Mouse (Mus musculus) adrenal gland, adult 18-20 months (tissue): ENCODE measurements around the gene Itgb2. TPM values are rescaled to one million over a fixed set of nuclear protein-coding genes. Genes with fewer than 3 reads are reported as not detected.

Experiments
- DNase-seq, 2 experiments: peaks; one replicate each; pipeline ENCODE4 v3.0.0; 2021 to 2022; ENCODE audit warnings: low spot score in 2 of 2
- total RNA-seq, 2 experiments: library from RNA; stranded (reverse); gene quantifications; 1 replicate in 1 of 2; 2 replicates in 1 of 2; pipeline ENCODE4 v1.2.3; 2021

Gene Itgb2
- total RNA-seq, 2 experiments from 2014 or later = 7.8 to 16.2 TPM

GRCm38 (mm10) chr10:77613409-77613808, 83.4 kb downstream of the Itgb2 start:
- DNase-seq = no peak

Other genes starting within 250 kb of the Itgb2 start
- gene Adarb1, start 112.0 kb upstream of the Itgb2 start, total RNA-seq = 100 to 1,000 TPM in 1 of 2 experiments, 10 to 100 TPM in 1; 31.3 to 113 TPM
- gene Fam207a, start 14.5 kb upstream of the Itgb2 start, total RNA-seq = 10 to 100 TPM; 19.5 to 21.9 TPM
- gene Pttg1ip, start 51.5 kb downstream of the Itgb2 start, total RNA-seq = 100 to 1,000 TPM; 175 to 203 TPM
- gene Sumo3, start 75.8 kb downstream of the Itgb2 start, total RNA-seq = 10 to 100 TPM; 91.8 to 98.8 TPM
- 10 to 100 TPM; 13.1 to 17.1 TPM for gene Gm49325, start 75.9 kb downstream of the Itgb2 start, total RNA-seq
- 10 to 100 TPM; 67.2 to 74.1 TPM for gene Ube2g2, start 92.0 kb downstream of the Itgb2 start, total RNA-seq
- under 1 TPM; 0.27 to 0.51 TPM for gene Tspear, start 156.3 kb downstream of the Itgb2 start, total RNA-seq
- not detected for gene Gm19402, start 160.5 kb downstream of the Itgb2 start, total RNA-seq
- gene Gm9508, start 167.0 kb downstream of the Itgb2 start, total RNA-seq = not detected
- not detected for gene Gm10272, start 176.4 kb downstream of the Itgb2 start, total RNA-seq
- not detected for gene Gm10024, start 181.2 kb downstream of the Itgb2 start, total RNA-seq
- not detected for gene Gm10142, start 185.6 kb downstream of the Itgb2 start, total RNA-seq
- gene Krtap12-1, start 190.3 kb downstream of the Itgb2 start, total RNA-seq = not detected
- gene Gm10100, start 196.2 kb downstream of the Itgb2 start, total RNA-seq = not detected
- not detected for gene Gm18596, start 212.4 kb downstream of the Itgb2 start, total RNA-seq
- gene Gm9736, start 221.1 kb downstream of the Itgb2 start, total RNA-seq = not detected
- not detected for gene Gm3233, start 229.4 kb downstream of the Itgb2 start, total RNA-seq
- gene Gm3238, start 241.1 kb downstream of the Itgb2 start, total RNA-seq = not detected
- gene Gm7138, start 246.7 kb downstream of the Itgb2 start, total RNA-seq = not detected